Mouse (Mus musculus) lung, embryonic 14.5 days (tissue): ENCODE measurements around the gene Hnrnpul1. TPM values are rescaled to one million over a fixed set of nuclear protein-coding genes. Genes with fewer than 3 reads are reported as not detected.

Source experiments
- ATAC-seq: fragments of 200-750 bp; cut with Nextera tagmentation; 2 replicates; pipeline ENCODE4 v1.8.0; 2017; ENCODE audit warnings: mild to moderate bottlenecking, moderate TSS enrichment, moderate library complexity; ENCODE audit not compliant: insufficient read depth
- DNase-seq: peaks from one replicate; pipeline ENCODE4 v3.0.0-alpha.2; 2015
- H3K27ac ChIP-seq: fragments of 300-500 bp; sonication (generic); 2 replicates; pipeline ENCODE4 v1.5.1; 2014; ENCODE audit warnings: low read depth, mild to moderate bottlenecking, moderate library complexity
- H3K27me3 ChIP-seq: fragments of 300-500 bp; sonication (generic); 2 replicates; pipeline ENCODE4 v1.6.1; 2014; ENCODE audit warnings: low read length, control low read depth; ENCODE audit not compliant: insufficient read depth
- H3K36me3 ChIP-seq: fragments of 300-500 bp; sonication (generic); 2 replicates; pipeline ENCODE4 v1.6.1; 2014; ENCODE audit warnings: control low read depth; ENCODE audit not compliant: insufficient read depth
- H3K4me1 ChIP-seq: fragments of 300-500 bp; sonication (generic); 2 replicates; pipeline ENCODE4 v1.6.1; 2014; ENCODE audit warnings: antibody characterized with exemption, control low read depth; ENCODE audit not compliant: insufficient read depth
- H3K4me2 ChIP-seq: fragments of 300-500 bp; sonication (generic); 2 replicates; pipeline ENCODE4 v1.6.1; 2014; ENCODE audit warnings: mild to moderate bottlenecking
- H3K4me3 ChIP-seq: fragments of 300-500 bp; sonication (generic); 2 replicates; pipeline ENCODE4 v1.5.1; 2014; ENCODE audit warnings: low read depth, low read length
- H3K9ac ChIP-seq: fragments of 300-500 bp; sonication (generic); 2 replicates; pipeline ENCODE4 v1.6.1; 2014
- H3K9me3 ChIP-seq: fragments of 300-500 bp; sonication (generic); 2 replicates; pipeline ENCODE4 v1.6.1; 2016; ENCODE audit warnings: low read depth, low read length, control low read depth
- CTCF ChIP-seq: IDR thresholded peaks from 2 replicates; pipeline ENCODE4 v1.5.1; 2016; ENCODE audit warnings: antibody characterized with exemption, low read depth
- WGBS: fragments of 180-500 bp; shearing (Covaris S2); extraction: QIAGEN DNeasy Blood & Tissue Kit; methylation state at CpG from one replicate; pipeline ENCODE4 v1.1.7; 2014; 5-methylcytosine and 5-hydroxymethylcytosine counted together
- polyA plus RNA-seq: library from polyadenylated mRNA; unstranded; fragments of >200 nt; fragmentation: Nextera tagmentation; extraction: Ambion mirVana; gene quantifications from 2 replicates; pipeline ENCODE4 v1.2.1, GENCODE M21; 2014

Hnrnpul1 gene
- polyA plus RNA-seq, 1 experiment from 2014 or later: 80.3 TPM

DNA sequence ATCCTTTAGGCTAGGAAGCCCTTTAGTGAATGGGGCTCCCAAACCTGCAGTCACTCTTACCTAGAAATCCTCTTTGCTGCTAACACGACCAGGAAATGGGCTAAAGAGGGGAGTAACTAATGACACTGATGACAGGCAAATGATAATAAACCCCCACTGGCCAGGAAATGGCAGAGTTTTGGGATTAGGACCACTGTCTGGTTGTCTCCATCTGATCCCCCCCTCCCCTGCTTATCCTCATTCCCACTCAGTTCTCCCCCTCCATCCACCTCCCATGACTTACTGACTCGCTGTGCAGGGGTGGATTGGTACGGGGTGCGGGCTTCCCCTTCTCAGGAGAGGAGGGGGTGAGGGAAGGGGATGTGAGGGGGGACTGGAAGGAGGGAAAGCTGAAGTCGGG, 64.5 kb downstream of the Hnrnpul1 start:
- Histone ChIP-seq H3K9me3 (no peaks in the 10 kb centered on the region), H3K4me3 (peak overlapping the region; percentile 63; the same call in 1 of the 2 replicates), H3K27me3 (peaks cover 16% of the 10 kb centered on the region), H3K36me3 (0 out of 2 replicates have a peak, but pooled peaks cover 6% of the 10 kb centered on the region), H3K4me2 (peak overlapping the region; percentile 95), H3K4me1 (peaks cover 8% of the 10 kb centered on the region; the same call in 1 of the 2 replicates), H3K27ac (peak overlapping the region; percentile 46; the same call in 1 of the 2 replicates), H3K9ac (no peak overlapping the region)
- DNase-seq (no peak), ATAC-seq (no peak)
- 22% methylated on average over 5 of the region's 5 CpGs for whole genome bisulfite sequencing
- TF ChIP-seq CTCF: no peak

DNA sequence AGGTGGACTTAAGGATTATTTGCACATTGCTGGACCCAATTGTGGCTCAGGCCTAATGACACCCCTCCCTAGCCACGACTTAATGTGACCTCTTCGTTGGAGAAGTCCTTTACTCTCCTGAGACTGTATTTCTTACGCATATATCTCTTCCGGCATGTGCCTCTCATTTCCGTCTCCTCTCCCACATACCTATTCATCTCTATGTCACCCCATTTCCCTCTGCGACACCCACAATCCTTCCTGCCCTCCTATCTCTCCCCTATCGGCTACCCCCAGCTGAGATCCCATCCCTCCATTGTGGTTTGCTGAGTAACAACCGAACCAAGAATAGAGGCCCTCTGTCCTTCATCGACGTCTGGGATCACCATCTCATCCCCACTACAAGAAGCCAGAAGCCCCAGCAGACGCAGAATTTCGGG, 64.9 kb downstream of the Hnrnpul1 start:
- DNase-seq (no peak), ATAC-seq (no peak)
- Histone ChIP-seq H3K9ac (peak overlapping the region; percentile 74; the same call in 1 of the 2 replicates), H3K27me3 (peaks cover 16% of the 10 kb centered on the region), H3K4me2 (peak overlapping the region; percentile 95), H3K4me3 (peak overlapping the region; percentile 63), H3K4me1 (peaks cover 8% of the 10 kb centered on the region; the same call in 1 of the 2 replicates), H3K27ac (peak overlapping the region; percentile 63; the same call in 1 of the 2 replicates), H3K9me3 (no peaks in the 10 kb centered on the region), H3K36me3 (0 out of 2 replicates have a peak, but pooled peaks cover 9% of the 10 kb centered on the region)
- no peak for TF ChIP-seq CTCF
- WGBS: 4% methylated on average over 12 of the region's 12 CpGs

DNA sequence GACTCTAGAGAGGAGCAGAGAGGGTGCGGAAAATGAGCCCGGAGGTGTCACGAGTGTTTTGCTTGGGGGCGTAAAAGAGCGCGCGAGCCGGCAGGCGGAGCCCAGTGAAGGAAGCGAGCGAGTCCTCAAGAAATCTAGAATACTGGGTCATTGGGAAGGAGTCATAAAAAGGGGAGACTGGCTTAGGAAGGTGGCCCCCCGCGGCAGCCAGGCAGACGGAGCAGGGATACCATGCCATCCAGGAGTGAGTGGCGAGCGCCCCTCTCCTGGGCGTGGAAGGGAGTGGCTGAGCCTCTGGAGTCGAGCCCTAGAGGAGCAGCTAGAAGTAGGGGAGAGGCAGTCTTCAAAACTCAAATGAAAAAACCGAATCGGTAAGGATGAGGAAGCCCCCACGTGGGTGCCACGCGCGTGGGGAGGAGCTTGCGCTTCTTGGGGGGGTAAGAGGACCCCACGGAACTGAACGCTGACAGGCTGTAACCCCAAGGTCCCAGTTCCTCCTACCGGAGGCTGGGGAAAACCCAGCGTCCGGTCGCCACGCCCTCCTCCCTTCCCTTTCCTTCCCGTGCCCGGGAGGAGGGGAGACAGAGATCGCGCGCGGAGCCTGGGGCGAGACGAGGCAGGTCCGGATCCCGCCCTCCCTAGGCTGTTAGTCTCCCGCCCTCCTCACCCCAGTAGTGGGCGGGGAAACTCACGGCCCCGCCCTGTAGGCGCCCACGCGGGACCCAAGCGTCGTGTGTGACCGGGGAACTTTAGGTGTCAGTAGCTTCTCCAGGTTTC, 65.6 kb downstream of the Hnrnpul1 start:
- Histone ChIP-seq H3K4me2 (peak overlapping the region; percentile 95), H3K4me1 (peaks cover 8% of the 10 kb centered on the region; the same call in 1 of the 2 replicates), H3K27ac (peak overlapping the region; percentile 63), H3K27me3 (peaks cover 16% of the 10 kb centered on the region), H3K9me3 (no peaks in the 10 kb centered on the region), H3K36me3 (0 out of 2 replicates have a peak, but pooled peaks cover 8% of the 10 kb centered on the region), H3K9ac (peak overlapping the region; percentile 74), H3K4me3 (peak overlapping the region; percentile 63)
- ATAC-seq (peak; percentile 47), DNase-seq (peak; percentile 82)
- WGBS: under 1% methylated on average over 52 of the region's 52 CpGs
- TF ChIP-seq CTCF: peak; percentile 25; the same call in 1 of the 2 replicates

DNA sequence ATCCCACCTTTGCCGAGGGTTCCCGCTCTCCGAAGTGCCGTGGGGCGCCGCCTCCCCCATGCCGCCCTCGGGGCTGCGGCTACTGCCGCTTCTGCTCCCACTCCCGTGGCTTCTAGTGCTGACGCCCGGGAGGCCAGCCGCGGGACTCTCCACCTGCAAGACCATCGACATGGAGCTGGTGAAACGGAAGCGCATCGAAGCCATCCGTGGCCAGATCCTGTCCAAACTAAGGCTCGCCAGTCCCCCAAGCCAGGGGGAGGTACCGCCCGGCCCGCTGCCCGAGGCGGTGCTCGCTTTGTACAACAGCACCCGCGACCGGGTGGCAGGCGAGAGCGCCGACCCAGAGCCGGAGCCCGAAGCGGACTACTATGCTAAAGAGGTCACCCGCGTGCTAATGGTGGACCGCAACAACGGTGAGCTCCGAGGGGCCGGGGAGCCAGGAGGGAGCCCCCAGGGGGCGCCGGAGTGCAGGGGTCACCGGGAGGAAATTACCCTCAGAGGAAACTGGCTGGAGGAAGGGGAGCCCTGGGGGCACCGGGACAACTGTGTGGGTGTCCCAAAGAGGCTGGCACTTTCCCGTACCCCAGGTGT, 66.7 kb downstream of the Hnrnpul1 start:
- H3K36me3 ChIP-seq: 0 out of 2 replicates have a peak, but pooled peaks cover 4% of the 10 kb centered on the region
- peaks cover 16% of the 10 kb centered on the region for H3K27me3 ChIP-seq
- H3K4me2 ChIP-seq: peak overlapping the region; percentile 95
- peak overlapping the region; percentile 63 for H3K4me3 ChIP-seq
- ATAC-seq: 0 out of 2 replicates have a peak, but pooled peaks have one; percentile 0
- DNase-seq: peak; percentile 41
- WGBS: 1% methylated on average over 47 of the region's 47 CpGs
- H3K4me1 ChIP-seq: peaks cover 8% of the 10 kb centered on the region; the same call in 1 of the 2 replicates
- H3K9ac ChIP-seq: peak overlapping the region; percentile 74
- H3K9me3 ChIP-seq: no peaks in the 10 kb centered on the region
- H3K27ac ChIP-seq: peak overlapping the region; percentile 36; the same call in 1 of the 2 replicates
- TF ChIP-seq CTCF: peak; percentile 30; the same call in 1 of the 2 replicates

DNA sequence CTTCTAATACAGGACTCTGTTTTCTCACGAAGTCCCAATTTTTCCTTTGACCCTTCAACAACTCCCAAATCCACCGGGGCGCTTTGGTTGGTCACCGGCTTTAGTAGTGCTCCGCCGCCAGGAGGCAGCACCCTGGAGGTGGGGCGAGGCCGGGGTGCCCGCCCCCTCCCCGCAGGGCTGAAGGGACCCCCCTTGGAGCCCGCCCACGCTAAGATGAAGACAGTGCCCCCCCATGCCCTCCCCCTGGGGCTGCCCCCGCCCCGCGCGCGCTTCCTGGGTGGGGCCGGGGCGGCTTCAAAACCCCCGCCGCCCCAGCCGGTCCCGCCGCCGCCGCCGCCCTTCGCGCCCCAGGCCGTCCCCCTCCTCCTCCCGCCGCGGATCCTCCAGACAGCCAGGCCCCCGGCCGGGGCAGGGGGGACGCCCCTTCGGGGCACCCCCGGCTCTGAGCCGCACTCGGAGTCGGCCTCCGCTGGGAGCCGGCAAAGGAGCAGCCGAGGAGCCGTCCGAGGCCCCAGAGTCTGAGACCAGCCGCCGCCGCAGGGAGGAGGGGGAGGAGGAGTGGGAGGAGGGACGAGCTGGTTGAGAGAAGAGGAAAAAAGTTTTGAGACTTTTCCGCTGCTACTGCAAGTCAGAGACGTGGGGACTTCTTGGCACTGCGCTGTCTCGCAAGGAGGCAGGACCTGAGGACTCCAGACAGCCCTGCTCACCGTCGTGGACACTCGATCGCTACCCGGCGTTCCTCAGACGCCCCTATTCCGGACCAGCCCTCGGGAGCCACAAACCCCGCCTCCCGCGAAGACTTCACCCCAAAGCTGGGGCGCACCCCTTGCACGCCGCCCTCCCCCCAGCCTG, 67.7 kb downstream of the Hnrnpul1 start, which contains the start of gene Tgfb1:
Gene Tgfb1, plus strand, starts transcription at position 323 of the 852 bp plus-strand sequence.
- peak; percentile 71 for TF ChIP-seq CTCF
- H3K9ac ChIP-seq: peak within 1 kb of the TSS; percentile 74
- peaks cover 16% of the 10 kb centered on the region for H3K27me3 ChIP-seq
- ATAC-seq (peak; percentile 55), DNase-seq (peak; percentile 82)
- H3K36me3 ChIP-seq: 0 out of 2 replicates have a peak, but pooled peaks cover 4% of the 10 kb centered on the region
- H3K27ac ChIP-seq: peak within 1 kb of the TSS; percentile 79
- peaks cover 8% of the 10 kb centered on the region; the same call in 1 of the 2 replicates for H3K4me1 ChIP-seq
- no peaks in the 10 kb centered on the region for H3K9me3 ChIP-seq
- H3K4me2 ChIP-seq: peak within 1 kb of the TSS; percentile 95
- under 1% methylated on average over 54 of the region's 69 CpGs for WGBS
- H3K4me3 ChIP-seq: peak within 1 kb of the TSS; percentile 63

DNA sequence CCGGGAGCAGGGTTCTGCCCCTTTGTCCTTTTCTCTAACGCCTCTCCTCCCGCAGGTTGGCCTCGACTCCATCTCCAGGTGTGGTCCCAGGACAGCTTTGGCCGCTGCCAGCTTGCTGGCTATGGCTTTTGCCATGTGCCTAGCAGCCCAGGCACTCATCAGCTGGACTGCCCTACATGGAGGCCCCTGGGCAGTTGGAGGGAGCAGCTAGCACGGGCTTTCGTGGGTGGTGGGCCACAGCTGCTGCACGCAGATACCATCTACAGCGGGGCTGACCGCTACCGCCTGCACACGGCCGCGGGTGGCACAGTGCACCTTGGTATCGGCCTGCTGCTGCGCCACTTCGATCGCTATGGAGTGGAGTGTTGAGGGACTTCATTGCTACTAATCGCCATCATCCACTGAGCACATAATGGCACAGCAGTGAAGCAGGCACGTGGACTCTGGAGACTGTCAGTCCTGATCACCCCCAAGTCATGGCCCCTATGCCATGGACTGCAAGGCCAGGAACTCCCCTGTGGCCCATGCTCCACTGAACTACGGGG, 68.6 kb downstream of the Hnrnpul1 start:
- Histone ChIP-seq H3K9me3 (no peaks in the 10 kb centered on the region), H3K36me3 (0 out of 2 replicates have a peak, but pooled peaks cover 4% of the 10 kb centered on the region), H3K27ac (no peak overlapping the region), H3K4me1 (peaks cover 14% of the 10 kb centered on the region), H3K9ac (no peak overlapping the region), H3K27me3 (peaks cover 16% of the 10 kb centered on the region), H3K4me3 (peak overlapping the region; percentile 63), H3K4me2 (peak overlapping the region; percentile 95)
- no peak for TF ChIP-seq CTCF
- no peak; the same call in 1 of the 2 replicates for ATAC-seq
- 70% methylated on average over 21 of the region's 21 CpGs for WGBS
- no peak for DNase-seq
